Mouse (Mus musculus): Measurements from ENCODE around the gene Gm1979. TPM values are rescaled to one million over a fixed set of nuclear protein-coding genes. Genes with fewer than 3 reads are reported as not detected.

Gm1979 gene
- polyA plus RNA-seq (2014; fragmentation: Illumina TruSeq; extraction: RNeasy Lipid Tissue Mini Kit (QIAGEN cat#74804); ENCODE audit: insufficient read depth, low read depth, low replicate concordance): not detected

GRCm38 (mm10) chr5:26004698-26005097, at the start of gene Gm1979:
Gene Gm1979 (minus strand): TSS chr5:26004798.

GRCm38 (mm10) chr5:26039458-26039857, 34.9 kb upstream of the Gm1979 start, which contains the start of gene Speer4a:
Gene Speer4a (minus strand): TSS chr5:26039558.

GRCm38 (mm10) chr5:26022816-26023215, 18.2 kb upstream of the Gm1979 start, which contains the start of gene Gm5862:
Gene Gm5862 (minus strand): TSS chr5:26022916.

GRCm38 (mm10) chr5:25988550-25988949, 16.0 kb downstream of the Gm1979 start, which contains the start of gene Gm21698:
Gene Gm21698 (minus strand): TSS chr5:25988650.

GRCm38 (mm10) chr5:25972563-25972962, 32.0 kb downstream of the Gm1979 start, which contains the start of gene Gm21680:
Gene Gm21680 (minus strand): TSS chr5:25972663.

GRCm38 (mm10) chr5:25954317-25954716, 50.3 kb downstream of the Gm1979 start, which contains the start of gene Gm21671:
Gene Gm21671 (minus strand): TSS chr5:25954417.

Other genes with a start within 250 kb of the Gm1979 start
- 1.2 TPM for gene Actr3b, start 244.8 kb downstream of the Gm1979 start, polyA plus RNA-seq (2014; fragmentation: Illumina TruSeq; extraction: RNeasy Lipid Tissue Mini Kit (QIAGEN cat#74804); ENCODE audit: insufficient read depth, low read depth, low replicate concordance)
- gene Gm21663, start 62.4 kb downstream of the Gm1979 start, polyA plus RNA-seq (2014; fragmentation: Illumina TruSeq; extraction: RNeasy Lipid Tissue Mini Kit (QIAGEN cat#74804); ENCODE audit: insufficient read depth, low read depth, low replicate concordance): not detected
- not detected for gene Gm21671, start 50.4 kb downstream of the Gm1979 start, polyA plus RNA-seq (2014; fragmentation: Illumina TruSeq; extraction: RNeasy Lipid Tissue Mini Kit (QIAGEN cat#74804); ENCODE audit: insufficient read depth, low read depth, low replicate concordance)
- gene Gm21680, start 32.1 kb downstream of the Gm1979 start, polyA plus RNA-seq (2014; fragmentation: Illumina TruSeq; extraction: RNeasy Lipid Tissue Mini Kit (QIAGEN cat#74804); ENCODE audit: insufficient read depth, low read depth, low replicate concordance): not detected
- not detected for gene Gm21698, start 16.1 kb downstream of the Gm1979 start, polyA plus RNA-seq (2014; fragmentation: Illumina TruSeq; extraction: RNeasy Lipid Tissue Mini Kit (QIAGEN cat#74804); ENCODE audit: insufficient read depth, low read depth, low replicate concordance)
- not detected for gene Gm5862, start 18.1 kb upstream of the Gm1979 start, polyA plus RNA-seq (2014; fragmentation: Illumina TruSeq; extraction: RNeasy Lipid Tissue Mini Kit (QIAGEN cat#74804); ENCODE audit: insufficient read depth, low read depth, low replicate concordance)
- not detected for gene Speer4a, start 34.8 kb upstream of the Gm1979 start, polyA plus RNA-seq (2014; fragmentation: Illumina TruSeq; extraction: RNeasy Lipid Tissue Mini Kit (QIAGEN cat#74804); ENCODE audit: insufficient read depth, low read depth, low replicate concordance)
- not detected for gene Gm7347, start 53.8 kb upstream of the Gm1979 start, polyA plus RNA-seq (2014; fragmentation: Illumina TruSeq; extraction: RNeasy Lipid Tissue Mini Kit (QIAGEN cat#74804); ENCODE audit: insufficient read depth, low read depth, low replicate concordance)
- gene Gm10471, start 84.5 kb upstream of the Gm1979 start, polyA plus RNA-seq (2014; fragmentation: Illumina TruSeq; extraction: RNeasy Lipid Tissue Mini Kit (QIAGEN cat#74804); ENCODE audit: insufficient read depth, low read depth, low replicate concordance): not detected
- gene 5031410I06Rik, start 100.6 kb upstream of the Gm1979 start, polyA plus RNA-seq (2014; fragmentation: Illumina TruSeq; extraction: RNeasy Lipid Tissue Mini Kit (QIAGEN cat#74804); ENCODE audit: insufficient read depth, low read depth, low replicate concordance): not detected
- gene Gm10220, start 116.6 kb upstream of the Gm1979 start, polyA plus RNA-seq (2014; fragmentation: Illumina TruSeq; extraction: RNeasy Lipid Tissue Mini Kit (QIAGEN cat#74804); ENCODE audit: insufficient read depth, low read depth, low replicate concordance): not detected